Mouse (Mus musculus) intestine, embryonic 16.5 days (tissue): Measurements from ENCODE around the gene Sh3rf3. TPM values are rescaled to one million over a fixed set of nuclear protein-coding genes. Genes with fewer than 3 reads are reported as not detected.

Source experiments
- ATAC-seq: fragments of 200-750 bp; cut with Nextera tagmentation; 2 replicates; pipeline ENCODE4 v1.8.0; 2017; ENCODE audit warnings: moderate TSS enrichment, moderate library complexity
- H3K27ac ChIP-seq: fragments of 300-500 bp; sonication (generic); 2 replicates; pipeline ENCODE4 v1.5.1; 2014; ENCODE audit warnings: mild to moderate bottlenecking, low read length
- H3K27me3 ChIP-seq: fragments of 300-500 bp; sonication (generic); replicated peaks from 2 replicates; pipeline ENCODE4 v1.6.1; 2014; ENCODE audit warnings: low read length, control low read depth, mixed read lengths; ENCODE audit not compliant: control insufficient read depth, insufficient read depth
- H3K36me3 ChIP-seq: fragments of 300-500 bp; sonication (generic); 2 replicates; pipeline ENCODE4 v1.6.1; 2014; ENCODE audit warnings: low read length, control low read depth; ENCODE audit not compliant: control insufficient read depth, insufficient read depth
- H3K4me1 ChIP-seq: fragments of 300-500 bp; sonication (generic); 2 replicates; pipeline ENCODE4 v1.6.1; 2014; ENCODE audit warnings: low read length, control low read depth, mixed read lengths; ENCODE audit not compliant: control insufficient read depth, insufficient read depth
- H3K4me2 ChIP-seq: fragments of 300-500 bp; sonication (generic); 2 replicates; pipeline ENCODE4 v1.6.1; 2014; ENCODE audit warnings: low read depth, low read length, control low read depth
- H3K4me3 ChIP-seq: fragments of 300-500 bp; sonication (generic); 2 replicates; pipeline ENCODE4 v1.5.1; 2014; ENCODE audit warnings: mild to moderate bottlenecking, low read length
- H3K9ac ChIP-seq: fragments of 300-500 bp; sonication (generic); 2 replicates; pipeline ENCODE4 v1.6.1; 2014; ENCODE audit warnings: low read depth, low read length
- H3K9me3 ChIP-seq: fragments of 300-500 bp; sonication (generic); 2 replicates; pipeline ENCODE4 v1.6.1; 2016; ENCODE audit warnings: low read length, control low read depth; ENCODE audit not compliant: control insufficient read depth
- WGBS: fragments of 180-500 bp; shearing (Covaris S2); extraction: QIAGEN DNeasy Blood & Tissue Kit; methylation state at CpG from one replicate; pipeline ENCODE4 v1.1.7; 2014; 5-methylcytosine and 5-hydroxymethylcytosine counted together
- polyA plus RNA-seq: library from polyadenylated mRNA; unstranded; fragments of >200 nt; fragmentation: Nextera tagmentation; extraction: Ambion mirVana; gene quantifications from 2 replicates; pipeline ENCODE4 v1.2.1, GENCODE M21; 2015

Gene Sh3rf3
- polyA plus RNA-seq, 1 experiment from 2014 or later: 0.12 TPM

DNA sequence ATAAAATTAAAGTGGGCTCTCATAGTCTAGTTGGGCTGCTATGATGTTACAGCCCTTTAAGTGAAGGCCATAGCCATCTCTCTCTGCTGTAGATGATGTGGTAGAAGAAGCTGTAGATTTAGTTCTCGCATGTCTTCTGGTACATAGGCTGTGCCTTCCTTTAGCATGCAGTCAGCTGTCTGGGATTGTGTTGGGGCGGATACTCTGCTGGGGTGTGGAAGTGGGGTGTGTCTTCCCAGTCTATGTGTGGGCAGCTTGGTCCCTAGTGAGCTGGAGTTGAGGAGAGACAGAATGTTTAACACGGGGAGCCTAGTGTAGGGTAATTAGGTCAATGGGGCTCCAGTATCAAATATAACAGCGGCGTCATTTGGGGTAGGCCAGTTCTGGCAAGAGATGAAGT is 82.3 kb downstream of the Sh3rf3 start:
- H3K36me3 ChIP-seq: no peaks in the 10 kb centered on the region
- H3K9ac ChIP-seq: no peak overlapping the region
- no peaks in the 10 kb centered on the region for H3K9me3 ChIP-seq
- H3K27me3 ChIP-seq: no peaks in the 10 kb centered on the region
- no peaks in the 10 kb centered on the region for H3K4me1 ChIP-seq
- no peak overlapping the region for H3K27ac ChIP-seq
- H3K4me2 ChIP-seq: no peak overlapping the region
- no peak overlapping the region for H3K4me3 ChIP-seq
- 82% methylated on average over 5 of the region's 5 CpGs for WGBS
- no peak for ATAC-seq

DNA sequence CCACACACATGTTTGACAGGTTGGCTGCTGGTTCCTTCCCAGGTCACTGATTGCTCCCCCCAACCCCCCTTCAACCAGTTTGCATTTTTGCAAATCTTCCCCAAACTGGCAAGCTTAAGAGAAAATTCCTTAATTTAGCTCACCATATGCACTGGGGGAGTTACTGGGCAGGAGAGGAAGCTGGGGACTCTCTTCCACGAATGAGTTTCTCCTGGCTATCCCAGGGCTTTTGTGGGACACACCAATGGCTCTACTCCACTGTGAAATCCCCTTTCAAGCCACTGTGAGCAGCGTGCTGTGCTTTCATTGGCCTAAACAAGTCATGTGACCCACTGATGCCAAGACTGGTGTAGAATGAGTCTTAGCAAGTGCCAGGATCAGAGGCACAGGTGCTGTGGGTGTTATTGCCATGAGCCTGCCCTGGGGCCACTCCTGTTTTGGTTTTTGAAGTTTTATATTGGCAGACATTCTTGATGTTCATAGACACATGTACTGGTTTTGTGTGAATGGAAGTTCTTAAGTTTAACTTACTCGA is 83.9 kb downstream of the Sh3rf3 start:
- H3K36me3 ChIP-seq: no peaks in the 10 kb centered on the region
- no peaks in the 10 kb centered on the region for H3K4me1 ChIP-seq
- no peaks in the 10 kb centered on the region for H3K9me3 ChIP-seq
- 78% methylated on average over 3 of the region's 3 CpGs for WGBS
- no peak overlapping the region for H3K9ac ChIP-seq
- no peak overlapping the region for H3K27ac ChIP-seq
- no peaks in the 10 kb centered on the region for H3K27me3 ChIP-seq
- no peak overlapping the region for H3K4me2 ChIP-seq
- ATAC-seq: no peak
- H3K4me3 ChIP-seq: no peak overlapping the region

DNA sequence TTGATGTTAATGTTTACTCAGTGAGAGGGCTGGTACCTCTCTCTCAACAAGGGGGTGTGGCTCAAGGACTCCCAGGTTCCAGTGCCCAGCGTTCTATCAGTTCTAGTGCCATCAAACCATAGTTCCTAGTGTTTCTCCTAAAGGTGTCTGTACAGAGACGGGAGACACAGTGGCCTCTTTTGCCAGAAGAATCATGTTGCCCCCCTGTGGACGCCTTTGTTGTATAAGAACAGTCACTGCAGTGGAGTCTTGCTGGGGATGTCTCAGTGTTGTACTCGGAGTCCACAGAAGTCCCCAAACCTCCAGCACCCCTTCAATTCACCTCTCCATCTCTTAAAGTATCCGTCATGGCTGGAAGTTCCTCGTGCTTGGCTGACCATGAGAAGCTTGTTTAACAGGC is 92.1 kb downstream of the Sh3rf3 start:
- H3K4me3 ChIP-seq: no peak overlapping the region
- no peak overlapping the region for H3K4me2 ChIP-seq
- H3K4me1 ChIP-seq: no peaks in the 10 kb centered on the region
- H3K27ac ChIP-seq: no peak overlapping the region
- H3K9ac ChIP-seq: no peak overlapping the region
- WGBS: 35% methylated on average over 6 of the region's 6 CpGs
- no peaks in the 10 kb centered on the region for H3K9me3 ChIP-seq
- H3K36me3 ChIP-seq: no peaks in the 10 kb centered on the region
- ATAC-seq: no peak
- H3K27me3 ChIP-seq: no peaks in the 10 kb centered on the region

DNA sequence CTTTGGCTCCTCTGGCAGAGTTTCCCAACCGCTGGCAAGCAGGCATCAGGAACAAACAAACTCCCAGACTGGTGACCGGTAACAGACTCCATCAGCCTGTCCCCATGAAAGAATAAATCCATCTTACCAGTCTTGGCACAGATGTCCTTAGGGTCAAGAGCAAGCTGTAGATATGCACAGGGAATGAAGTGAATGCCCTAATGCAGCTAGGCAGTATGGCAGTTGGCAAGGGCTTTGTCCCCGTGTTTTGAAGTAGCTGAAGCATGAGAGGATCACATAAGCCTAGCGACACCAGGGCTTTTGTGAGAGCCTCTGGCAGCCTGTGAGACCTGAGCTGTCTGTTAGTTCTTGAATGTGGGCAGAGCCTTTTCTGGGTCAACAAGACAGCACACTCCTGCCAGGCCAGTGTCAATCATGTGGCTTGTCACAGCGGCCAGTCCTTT is 93.9 kb downstream of the Sh3rf3 start:
- Histone ChIP-seq H3K9ac (no peak overlapping the region), H3K27me3 (no peaks in the 10 kb centered on the region), H3K36me3 (no peaks in the 10 kb centered on the region), H3K4me1 (no peaks in the 10 kb centered on the region), H3K4me2 (no peak overlapping the region), H3K9me3 (no peaks in the 10 kb centered on the region), H3K4me3 (no peak overlapping the region), H3K27ac (no peak overlapping the region)
- no peak for ATAC-seq
- WGBS: 71% methylated on average over 5 of the region's 5 CpGs

DNA sequence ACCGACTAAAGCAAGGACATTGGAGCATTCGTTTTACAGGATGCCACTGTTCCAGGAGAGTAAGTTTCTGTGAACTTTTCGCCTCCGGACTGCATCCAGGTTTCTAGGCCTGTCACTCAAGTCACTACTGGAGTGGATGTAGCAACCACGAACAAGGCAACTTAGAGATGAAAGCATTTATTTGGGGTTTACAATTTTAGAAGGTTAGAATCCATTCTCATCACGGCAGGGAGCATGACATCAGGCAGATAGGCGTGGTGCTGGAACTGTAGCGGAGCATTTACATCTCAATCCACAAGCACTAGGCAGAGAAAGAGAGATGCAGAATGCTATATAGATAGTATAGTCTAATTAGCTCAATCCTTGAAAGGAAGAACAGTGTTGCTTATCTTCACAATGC is 95.3 kb downstream of the Sh3rf3 start:
- no peaks in the 10 kb centered on the region for H3K9me3 ChIP-seq
- H3K27me3 ChIP-seq: no peaks in the 10 kb centered on the region
- H3K4me2 ChIP-seq: no peak overlapping the region
- no peak for ATAC-seq
- no peak overlapping the region for H3K27ac ChIP-seq
- H3K4me1 ChIP-seq: no peaks in the 10 kb centered on the region
- H3K36me3 ChIP-seq: no peaks in the 10 kb centered on the region
- no peak overlapping the region for H3K9ac ChIP-seq
- WGBS: 83% methylated on average over 8 of the region's 8 CpGs
- no peak overlapping the region for H3K4me3 ChIP-seq

DNA sequence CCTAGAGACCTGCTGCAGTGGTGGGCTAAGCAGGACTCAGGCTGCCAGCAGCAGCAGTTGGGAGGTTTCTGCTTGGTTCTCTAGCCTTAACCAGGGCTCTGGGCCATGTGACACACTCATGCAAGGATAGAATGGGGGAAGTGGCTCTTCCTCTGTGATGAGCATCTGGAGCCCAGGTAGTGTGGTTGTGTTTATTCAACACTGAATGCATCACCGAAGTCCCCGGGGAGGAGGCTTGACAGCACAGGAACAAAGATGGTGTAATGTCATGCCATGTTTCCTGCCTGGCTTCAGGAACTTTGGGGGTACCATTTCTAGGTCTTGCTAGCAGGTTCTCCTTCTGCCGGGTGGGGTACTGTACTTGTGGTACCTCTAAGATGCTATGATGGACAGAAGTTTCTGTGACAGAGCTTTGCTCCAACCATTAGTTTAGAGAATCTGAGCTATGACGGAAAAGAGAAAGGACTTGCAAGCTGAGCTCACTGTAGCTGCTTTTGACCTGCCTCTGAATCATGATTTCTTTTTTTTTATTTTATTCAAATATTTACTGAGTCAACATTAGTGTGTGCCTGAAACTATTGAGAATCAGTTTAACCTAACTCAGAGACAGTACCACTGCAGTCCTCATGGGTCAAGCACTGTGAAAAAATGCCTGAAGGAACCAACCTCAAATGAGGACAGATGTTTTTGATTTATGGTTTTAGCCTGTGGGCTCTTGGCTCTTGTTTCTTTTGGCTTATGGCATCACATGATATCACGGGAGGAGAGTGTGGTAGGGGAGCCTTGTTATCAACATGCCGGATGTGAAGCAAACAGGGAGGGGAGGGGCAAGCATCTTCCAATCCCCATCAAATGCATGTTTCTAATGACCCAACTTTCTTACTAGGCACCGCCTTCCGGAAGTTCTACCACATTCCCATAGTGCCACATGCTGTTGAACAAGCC is 102.4 kb downstream of the Sh3rf3 start:
- ATAC-seq: no peak
- WGBS: 75% methylated on average over 8 of the region's 8 CpGs

DNA sequence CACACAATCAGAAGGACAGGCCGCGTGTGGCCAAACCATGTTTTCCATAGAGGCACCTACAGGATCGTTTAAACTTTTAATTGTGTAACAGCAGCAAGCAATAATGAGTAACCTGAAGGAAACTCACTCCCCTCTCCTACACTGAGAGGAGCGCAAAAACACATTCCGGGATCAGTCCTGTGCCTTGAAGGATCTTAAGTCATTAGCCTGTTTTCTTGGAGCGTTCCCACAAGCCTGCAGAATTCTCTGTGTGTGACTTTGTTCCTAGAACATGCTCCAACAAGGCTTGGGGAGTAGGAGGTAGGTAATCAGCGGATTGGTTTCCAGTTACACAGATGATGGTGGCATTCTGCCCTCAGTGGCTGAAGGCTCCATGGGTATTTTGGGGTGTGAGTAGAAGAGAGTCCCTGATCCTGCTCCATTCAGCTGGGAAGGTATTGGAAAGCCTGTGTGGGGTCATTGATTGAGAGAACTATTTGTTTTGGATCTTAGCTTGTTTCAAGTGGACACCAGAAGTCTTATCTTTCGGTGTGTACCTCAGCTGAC is 108.6 kb downstream of the Sh3rf3 start:
- Histone ChIP-seq H3K36me3 (no peaks in the 10 kb centered on the region), H3K9ac (no peak overlapping the region), H3K9me3 (no peaks in the 10 kb centered on the region), H3K27me3 (no peaks in the 10 kb centered on the region), H3K4me3 (no peak overlapping the region), H3K27ac (no peak overlapping the region), H3K4me1 (no peaks in the 10 kb centered on the region), H3K4me2 (no peak overlapping the region)
- ATAC-seq: no peak
- 92% methylated on average over 8 of the region's 8 CpGs for WGBS

More for the DNA sequence above, 102.4 kb downstream of the Sh3rf3 start:
- Histone ChIP-seq H3K9ac (no peak overlapping the region), H3K4me3 (no peak overlapping the region), H3K4me1 (no peaks in the 10 kb centered on the region), H3K4me2 (no peak overlapping the region), H3K27me3 (no peaks in the 10 kb centered on the region), H3K9me3 (no peaks in the 10 kb centered on the region), H3K36me3 (no peaks in the 10 kb centered on the region), H3K27ac (no peak overlapping the region)

DNA sequence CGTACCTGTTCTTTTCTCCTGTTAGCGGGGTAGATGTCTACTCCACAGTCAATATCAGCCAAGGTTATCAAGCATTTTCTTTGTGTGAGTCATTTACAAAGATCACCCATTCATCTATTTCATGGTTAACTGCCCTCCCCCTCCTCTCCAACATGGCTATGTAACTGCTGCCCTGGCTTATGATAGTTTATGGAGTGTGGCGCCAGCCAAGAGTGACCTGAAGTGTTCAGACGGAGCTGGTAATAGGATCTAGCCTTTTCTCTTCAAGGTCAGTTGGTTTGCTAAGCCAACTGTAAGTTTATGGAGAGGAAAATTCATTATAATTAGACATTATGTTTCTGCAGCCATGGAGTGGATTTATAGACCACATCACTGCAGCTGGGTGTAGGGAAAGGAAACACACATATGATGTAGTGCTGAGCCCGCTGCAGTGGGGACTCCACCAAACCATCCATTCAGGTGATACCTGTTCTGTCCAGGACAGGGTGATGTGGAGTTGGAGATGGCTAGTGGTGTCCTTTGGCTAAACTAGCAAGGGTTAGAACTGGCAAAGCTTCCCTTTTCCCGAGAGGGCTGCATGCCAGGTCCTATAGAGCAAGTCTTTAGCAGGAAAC is 109.2 kb downstream of the Sh3rf3 start:
- no peaks in the 10 kb centered on the region for H3K4me1 ChIP-seq
- H3K4me2 ChIP-seq: no peak overlapping the region
- no peaks in the 10 kb centered on the region for H3K27me3 ChIP-seq
- H3K27ac ChIP-seq: no peak overlapping the region
- no peaks in the 10 kb centered on the region for H3K36me3 ChIP-seq
- H3K9me3 ChIP-seq: no peaks in the 10 kb centered on the region
- WGBS: 88% methylated on average over 6 of the region's 6 CpGs
- H3K4me3 ChIP-seq: no peak overlapping the region
- no peak overlapping the region for H3K9ac ChIP-seq
- no peak for ATAC-seq

DNA sequence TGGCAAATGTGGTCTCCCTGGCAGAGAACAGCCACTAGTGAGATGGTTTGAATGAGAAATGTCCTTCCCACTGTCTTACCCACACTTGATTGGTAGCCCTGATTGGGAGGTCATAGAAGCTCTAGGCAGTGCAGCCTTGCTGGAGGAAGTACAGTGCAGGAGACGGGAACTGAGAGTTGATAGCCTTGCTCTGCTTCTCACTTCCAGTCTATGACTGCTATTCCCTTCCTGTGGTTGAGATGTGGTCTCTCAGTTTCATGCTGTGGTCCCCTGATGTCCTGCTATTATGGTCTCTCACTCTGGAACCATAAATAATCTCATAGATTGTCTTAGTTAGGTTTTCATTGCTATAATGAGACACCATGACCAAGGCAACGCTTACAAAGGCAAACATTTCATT is 109.8 kb downstream of the Sh3rf3 start:
- no peak overlapping the region for H3K4me3 ChIP-seq
- H3K4me1 ChIP-seq: no peaks in the 10 kb centered on the region
- H3K27me3 ChIP-seq: no peaks in the 10 kb centered on the region
- H3K9me3 ChIP-seq: no peaks in the 10 kb centered on the region
- no peak overlapping the region for H3K9ac ChIP-seq
- no peak overlapping the region for H3K4me2 ChIP-seq
- no peaks in the 10 kb centered on the region for H3K36me3 ChIP-seq
- no peak for ATAC-seq
- 77% methylated on average over 2 of the region's 2 CpGs for WGBS
- no peak overlapping the region for H3K27ac ChIP-seq
